Mouse (Mus musculus) E14TG2a.4 (cell line): Measurements from ENCODE around the gene Rpusd3.

Source experiments
- CTCF ChIP-seq: conservative IDR thresholded peaks from 2 replicates; pipeline ENCODE4 v1.5.1; 2014; ENCODE audit warnings: low read length
- NANOG ChIP-seq: IDR thresholded peaks from 2 replicates; pipeline ENCODE4 v1.6.1; 2014; ENCODE audit warnings: borderline replicate concordance, low read length, mixed read lengths
- POU5F1 ChIP-seq: IDR thresholded peaks from 2 replicates; pipeline ENCODE4 v1.6.1; 2014; ENCODE audit warnings: low read length, borderline replicate concordance

- TF ChIP-seq CTCF = no peak
- no peak for TF ChIP-seq POU5F1
- TF ChIP-seq NANOG = no peak
Observed at GRCm38 (mm10) chr6:113440686-113441085, 21.5 kb upstream of the Rpusd3 start.
